Mouse (Mus musculus) heart, adult 2 months (tissue): Measurements from ENCODE around the gene Col4a2.

Source experiments
- EP300 ChIP-seq: fragments of 200-500 bp; IDR thresholded peaks from 2 replicates; pipeline ENCODE4 v1.6.1; 2011; ENCODE audit warnings: low read depth, low read length, control low read depth; ENCODE audit not compliant: insufficient read depth
- POLR2A ChIP-seq: fragments of 200-500 bp; IDR thresholded peaks from 2 replicates; pipeline ENCODE4 v1.6.1; 2011; ENCODE audit warnings: mild to moderate bottlenecking, low read depth, low read length, control low read depth; ENCODE audit not compliant: insufficient read depth

DNA sequence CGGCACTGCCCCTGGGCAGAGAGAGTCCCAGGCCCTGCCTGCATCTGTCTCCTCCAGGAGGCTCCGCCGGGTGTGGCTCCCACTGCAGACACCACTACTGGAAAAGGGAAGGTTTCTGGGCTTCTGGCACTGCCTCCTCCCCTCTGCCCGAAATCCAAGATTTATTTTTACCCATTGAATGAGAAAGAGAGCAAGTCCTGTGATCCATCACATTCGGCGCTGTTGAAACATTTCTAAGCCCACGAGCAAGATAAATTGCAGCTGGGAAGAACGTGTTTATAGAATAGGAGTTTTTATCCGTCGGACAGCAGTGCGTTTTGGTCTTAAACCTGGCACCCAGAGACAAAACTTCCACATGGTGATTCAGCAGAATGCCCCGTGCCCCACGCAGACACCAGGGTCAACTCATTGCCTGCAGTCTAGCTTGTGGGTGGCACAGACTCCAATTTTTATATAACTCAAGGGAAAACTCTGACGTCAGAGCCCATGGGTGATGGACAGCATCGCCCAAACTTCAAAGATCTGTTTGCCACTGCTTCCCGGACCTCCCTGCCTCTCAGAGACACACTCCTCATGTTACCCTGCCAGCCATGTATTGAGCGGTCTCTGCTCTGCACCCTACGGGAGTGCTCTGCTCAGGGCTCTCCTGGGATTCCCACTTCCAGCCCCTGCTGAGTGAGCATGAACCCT, 63.3 kb downstream of the Col4a2 start:
- TF ChIP-seq POLR2A (0 out of 2 replicates have a peak, but pooled peaks have one; percentile 20), EP300 (no peak)
